8 mouse cellular contexts compared by ENCODE assay signal in the genomic region with DNA sequence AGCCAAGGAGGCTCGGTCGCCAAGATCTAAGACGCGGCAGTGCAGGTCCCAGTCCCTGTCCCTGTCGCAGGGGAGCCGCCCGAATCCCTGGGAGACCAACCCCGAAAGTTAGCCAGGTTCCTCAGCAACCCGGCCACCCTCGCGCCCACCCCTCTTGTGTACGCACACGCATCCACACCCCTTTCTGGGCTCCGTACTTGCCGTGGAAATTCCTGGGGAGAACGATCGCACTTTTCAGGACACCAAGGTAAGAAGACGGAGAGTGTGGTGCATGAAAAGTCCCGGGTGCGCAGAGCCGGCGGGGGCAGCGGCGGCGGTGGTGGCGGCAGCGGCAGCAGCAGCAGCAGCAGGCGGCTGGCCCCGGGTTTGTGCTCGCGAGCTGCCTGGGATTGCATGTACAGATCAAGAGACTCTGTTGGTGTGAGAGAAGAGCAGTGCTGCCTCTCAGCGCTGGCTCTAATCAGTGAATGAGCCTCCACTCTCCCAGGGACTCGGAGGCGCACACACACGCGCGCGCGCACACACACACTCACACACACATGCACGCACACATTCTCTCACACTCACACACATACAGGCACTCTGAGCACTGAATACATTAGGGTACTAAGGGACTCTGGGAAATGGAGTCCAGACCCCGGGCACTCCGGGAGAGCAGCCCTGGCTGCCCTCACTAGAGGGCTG. TPM values are rescaled to one million over a fixed set of nuclear protein-coding genes. Genes with fewer than 3 reads are reported as not detected.
DNase-seq lines count a peak whose midpoint lies in the region; ATAC-seq and TF ChIP-seq lines count a peak whose summit lies in the region.

A gene (minus strand): TSS at position 571 of the 684 bp plus-strand sequence.

- H3K79me2 ChIP-seq in heart, adult 2 months (replicated peaks; ENCODE audit: control insufficient read depth, insufficient read depth, low read length) = no peaks in the 10 kb centered on the region

- peak within 1 kb of the TSS; percentile 75 for H3K4me2 ChIP-seq in midbrain, embryonic 15.5 days

- H3K4me1 ChIP-seq in thymus, adult 2 months (replicated peaks; ENCODE audit: control insufficient read depth, insufficient read depth, low read length) = peaks cover 30% of the 10 kb centered on the region
- peaks cover 36% of the 10 kb centered on the region for H3K4me1 ChIP-seq in embryonic facial prominence, embryonic 10.5 days
- no peaks in the 10 kb centered on the region for H3K4me1 ChIP-seq in heart, adult 2 months (ENCODE audit: control insufficient read depth, insufficient read depth, low read length)
- H3K4me1 ChIP-seq in kidney, adult 2 months (ENCODE audit: control insufficient read depth, insufficient read depth, low read length) = 0 out of 2 replicates have a peak, but pooled peaks cover 6% of the 10 kb centered on the region
- peaks cover 49% of the 10 kb centered on the region for H3K4me1 ChIP-seq in limb, embryonic 10.5 days
- peaks cover 35% of the 10 kb centered on the region for H3K4me1 ChIP-seq in midbrain, embryonic 15.5 days

- no peak within 1 kb of the TSS for H3K27ac ChIP-seq in thymus, adult 2 months (ENCODE audit: control insufficient read depth, insufficient read depth, low read length)
- peak within 1 kb of the TSS; percentile 70 for H3K27ac ChIP-seq in embryonic facial prominence, embryonic 10.5 days (replicated peaks)
- peak within 1 kb of the TSS; percentile 0 for H3K27ac ChIP-seq in heart, adult 2 months
- H3K27ac ChIP-seq in kidney, adult 2 months (ENCODE audit: insufficient read depth, low read depth, low read length) = no peak within 1 kb of the TSS
- H3K27ac ChIP-seq in limb, embryonic 10.5 days = peak within 1 kb of the TSS; percentile 91
- H3K27ac ChIP-seq in midbrain, embryonic 15.5 days = peak within 1 kb of the TSS; percentile 76

- H3K36me3 ChIP-seq in thymus, adult 2 months (ENCODE audit: control insufficient read depth, insufficient read depth, low read length) = no peaks in the 10 kb centered on the region
- H3K36me3 ChIP-seq in embryonic facial prominence, embryonic 10.5 days (replicated peaks) = no peaks in the 10 kb centered on the region
- H3K36me3 ChIP-seq in heart, adult 2 months (ENCODE audit: control insufficient read depth, insufficient read depth, low read length) = no peaks in the 10 kb centered on the region
- no peaks in the 10 kb centered on the region for H3K36me3 ChIP-seq in kidney, adult 2 months (ENCODE audit: control insufficient read depth, insufficient read depth, low read length)
- peaks cover 4% of the 10 kb centered on the region; the same call in 1 of the 2 replicates for H3K36me3 ChIP-seq in limb, embryonic 10.5 days
- no peaks in the 10 kb centered on the region for H3K36me3 ChIP-seq in midbrain, embryonic 15.5 days (replicated peaks)

- intact Hi-C loops in heart, adult 2 months (cut with DNase I) = loop anchor here (10.0 kb wide), 1 partner anchor 172 kb away; no protein-coding TSS in a partner anchor

- no peak for DNase-seq in thymus, adult 2 months
- DNase-seq in thymus, adult 18-20 months = no peak
- peak; percentile 86 for DNase-seq in embryonic facial prominence, embryonic 10.5 days (ENCODE audit: low spot score)
- peak; percentile 46 to 56 for DNase-seq in heart, adult 2 months
- peak; percentile 35 for DNase-seq in kidney, adult 2 months
- peak; percentile 85 for DNase-seq in limb, embryonic 10.5 days (ENCODE audit: low spot score)
- peak; percentile 52 for DNase-seq in thymus, postnatal 14 days

- H3K9me3 ChIP-seq in embryonic facial prominence, embryonic 10.5 days = peaks cover 4% of the 10 kb centered on the region
- peaks cover 1% of the 10 kb centered on the region for H3K9me3 ChIP-seq in limb, embryonic 10.5 days (replicated peaks)
- no peaks in the 10 kb centered on the region for H3K9me3 ChIP-seq in midbrain, embryonic 15.5 days

- peaks cover 8% of the 10 kb centered on the region; the same call in 1 of the 2 replicates for H3K27me3 ChIP-seq in thymus, adult 2 months (ENCODE audit: control insufficient read depth, insufficient read depth, low read length)
- peaks cover 64% of the 10 kb centered on the region for H3K27me3 ChIP-seq in embryonic facial prominence, embryonic 10.5 days (replicated peaks; ENCODE audit: low read depth, poor library complexity, severe bottlenecking)
- peaks cover 24% of the 10 kb centered on the region for H3K27me3 ChIP-seq in heart, adult 2 months (ENCODE audit: control insufficient read depth, insufficient read depth, low read length)
- peaks cover 25% of the 10 kb centered on the region for H3K27me3 ChIP-seq in kidney, adult 2 months (replicated peaks; ENCODE audit: control insufficient read depth, insufficient read depth, low read length)
- peaks cover 59% of the 10 kb centered on the region for H3K27me3 ChIP-seq in limb, embryonic 10.5 days (ENCODE audit: low read depth, poor library complexity, severe bottlenecking)
- peaks cover 38% of the 10 kb centered on the region for H3K27me3 ChIP-seq in midbrain, embryonic 15.5 days (replicated peaks)

- H3K4me3 ChIP-seq in thymus, adult 2 months (ENCODE audit: control insufficient read depth, insufficient read depth, low read length) = peak within 1 kb of the TSS; percentile 35
- H3K4me3 ChIP-seq in embryonic facial prominence, embryonic 10.5 days = peak within 1 kb of the TSS; percentile 63
- H3K4me3 ChIP-seq in heart, adult 2 months = peak within 1 kb of the TSS; percentile 56
- H3K4me3 ChIP-seq in kidney, adult 2 months (ENCODE audit: insufficient read depth, low read depth, low read length) = peak within 1 kb of the TSS; percentile 27; the same call in 1 of the 2 replicates
- peak within 1 kb of the TSS; percentile 72 for H3K4me3 ChIP-seq in limb, embryonic 10.5 days
- peak within 1 kb of the TSS; percentile 44 for H3K4me3 ChIP-seq in midbrain, embryonic 15.5 days

- peak; percentile 92 for ATAC-seq in midbrain, embryonic 15.5 days (replicated peaks)

- TF ChIP-seq CTCF in thymus, adult 2 months (IDR thresholded peaks at IDR 0.05; ENCODE audit: borderline replicate concordance, control insufficient read depth, extremely low read depth, insufficient read depth, low read length, poor library complexity) = no peak
- 0 out of 2 replicates have a peak, but pooled peaks have one; percentile 16 for TF ChIP-seq CTCF in heart, adult 2 months (IDR thresholded peaks at IDR 0.05)
- TF ChIP-seq CTCF in kidney, adult 2 months (conservative IDR thresholded peaks at IDR 0.05; ENCODE audit: insufficient read depth, insufficient read length, low read depth, low read length) = no peak

- under 1% methylated on average over 42 of the region's 42 CpGs for WGBS in thymus, adult 2 months
- WGBS in embryonic facial prominence, embryonic 10.5 days = under 1% methylated on average over 42 of the region's 42 CpGs
- 2% methylated on average over 42 of the region's 42 CpGs for WGBS in heart, adult 2 months
- 1% methylated on average over 42 of the region's 42 CpGs for WGBS in kidney, adult 2 months
- whole genome bisulfite sequencing in limb, embryonic 10.5 days = under 1% methylated on average over 42 of the region's 42 CpGs
- WGBS in midbrain, embryonic 15.5 days = under 1% methylated on average over 42 of the region's 42 CpGs

- TF ChIP-seq POLR2A in thymus, adult 2 months (IDR thresholded peaks at IDR 0.05; ENCODE audit: control insufficient read depth, extremely low read depth, insufficient read depth, low read length, poor library complexity) = no peak
- TF ChIP-seq POLR2A in heart, adult 2 months (IDR thresholded peaks at IDR 0.05; ENCODE audit: insufficient read depth, low read depth, low read length) = 0 out of 2 replicates have a peak, but pooled peaks have one; percentile 41
- TF ChIP-seq POLR2A in kidney, adult 2 months (IDR thresholded peaks at IDR 0.05; ENCODE audit: low read depth, low read length) = no peak

- peak within 1 kb of the TSS; percentile 18; the same call in 1 of the 2 replicates for H3K9ac ChIP-seq in heart, adult 2 months (ENCODE audit: low read depth, low read length)
- H3K9ac ChIP-seq in midbrain, embryonic 15.5 days = peak within 1 kb of the TSS; percentile 44

- TF ChIP-seq EP300 in heart, adult 2 months (IDR thresholded peaks at IDR 0.05; ENCODE audit: insufficient read depth, low read depth, low read length) = no peak

RNA-seq across cellular contexts. Expression of the gene that starts here (rescaled TPM):
- 172 and 178 TPM in 2 replicates for polyA plus RNA-seq in thymus, adult 2 months (2012; rRNA removed)
- polyA plus RNA-seq in embryonic facial prominence, embryonic 10.5 days (2016; fragmentation: Nextera tagmentation; extraction: Ambion mirVana) = 94.6 and 94.8 TPM in 2 replicates
- total RNA-seq in heart, adult 2 months (2021) = 10 to 100 TPM; 32.3 to 33.2 TPM
- polyA plus RNA-seq in heart, adult 2 months (2012; rRNA removed) = 41.4 and 58.5 TPM in 2 replicates
- 69.9 and 70.7 TPM in 2 replicates for polyA plus RNA-seq in kidney, adult 2 months (2012; rRNA removed)
- polyA plus RNA-seq in limb, embryonic 10.5 days (2016; fragmentation: Nextera tagmentation; extraction: Ambion mirVana) = 100 and 106 TPM in 2 replicates
- 136 and 140 TPM in 2 replicates for polyA plus RNA-seq in midbrain, embryonic 15.5 days (2015; fragmentation: Nextera tagmentation; extraction: Ambion mirVana)

Comparison
In these comparisons a context has a peak if more than half of its experiments do, and no peak if none do; other contexts are left out.
1. DNase-seq: peak in embryonic facial prominence, embryonic 10.5 days (single experiment), heart, adult 2 months (2 of 2), kidney, adult 2 months (single experiment), limb, embryonic 10.5 days (single experiment) and thymus, postnatal 14 days (single experiment); none in thymus, adult 2 months (single experiment) and thymus, adult 18-20 months (0 of 2).
2. H3K27ac ChIP-seq: peak in embryonic facial prominence, embryonic 10.5 days (single experiment), heart, adult 2 months (single experiment), limb, embryonic 10.5 days (single experiment) and midbrain, embryonic 15.5 days (single experiment); none in thymus, adult 2 months (single experiment) and kidney, adult 2 months (single experiment).
3. Peak in every context shown above with its lines, with median percentiles within 50 percentile points of each other: H3K4me3 ChIP-seq.